Mouse (Mus musculus): ENCODE results near the gene Ang4.

GRCm38 (mm10) chr14:51794106-51794505, 20.7 kb upstream of the Ang4 start:
- TF ChIP-seq CTCF (IDR thresholded peaks at IDR 0.05; ENCODE audit: control insufficient read depth, insufficient read depth, insufficient replicate concordance, low read depth, low read length) (no peak), POLR2A (IDR thresholded peaks at IDR 0.05; ENCODE audit: control insufficient read depth, low read depth, low read length) (no peak)

Data from testis, adult 2 months (tissue).